Mouse (Mus musculus): ENCODE data around the gene Gm3239. TPM values are rescaled to one million over a fixed set of nuclear protein-coding genes. Genes with fewer than 3 reads are reported as not detected.

Gm3239 gene
- not detected for polyA plus RNA-seq (2017; shearing (Covaris generic))

GRCm38 (mm10) chr14:4663892-4664291 lies at the start of gene Gm3239:
TSS of gene Gm3239 (plus strand) at chr14:4664192.

GRCm38 (mm10) chr14:4632052-4632451 lies 31.9 kb upstream of the Gm3239 start, which contains the start of gene Gm8159:
TSS of gene Gm8159 (plus strand) at chr14:4632352.

GRCm38 (mm10) chr14:4708938-4709337 lies 44.9 kb downstream of the Gm3239 start, which contains the start of gene Gm7876:
TSS of gene Gm7876 (plus strand) at chr14:4709238.

Other genes with a start within 250 kb of the Gm3239 start
- not detected for gene Gm3164, start 248.7 kb upstream of the Gm3239 start, polyA plus RNA-seq (2017; shearing (Covaris generic))
- gene Gm3173, start 233.2 kb upstream of the Gm3239 start, polyA plus RNA-seq (2017; shearing (Covaris generic)): not detected
- gene Gm3182, start 182.4 kb upstream of the Gm3239 start, polyA plus RNA-seq (2017; shearing (Covaris generic)): not detected
- not detected for gene Gm3047, start 108.8 kb upstream of the Gm3239 start, polyA plus RNA-seq (2017; shearing (Covaris generic))
- gene Gm8159, start 31.8 kb upstream of the Gm3239 start, polyA plus RNA-seq (2017; shearing (Covaris generic)): not detected
- not detected for gene Gm7876, start 45.0 kb downstream of the Gm3239 start, polyA plus RNA-seq (2017; shearing (Covaris generic))
- gene Gm3252, start 62.6 kb downstream of the Gm3239 start, polyA plus RNA-seq (2017; shearing (Covaris generic)): not detected
- gene Gm9602, start 112.1 kb downstream of the Gm3239 start, polyA plus RNA-seq (2017; shearing (Covaris generic)): not detected
- not detected for gene Gm3269, start 173.9 kb downstream of the Gm3239 start, polyA plus RNA-seq (2017; shearing (Covaris generic))
- not detected for gene Gm3264, start 191.4 kb downstream of the Gm3239 start, polyA plus RNA-seq (2017; shearing (Covaris generic))
- not detected for gene Gm3278, start 228.2 kb downstream of the Gm3239 start, polyA plus RNA-seq (2017; shearing (Covaris generic))

Measured in naive thymus-derived CD4-positive, alpha-beta T cell, adult 5 months (primary cell).